Mouse (Mus musculus) megakaryocyte, embryonic 14.5 days (primary cell): ENCODE results near the gene Rad1.

Source experiments
- FLI1 ChIP-seq: IDR thresholded peaks from 2 replicates; pipeline ENCODE4 v1.6.1; 2012; ENCODE audit warnings: low read length, inconsistent platforms, mixed read lengths
- GATA1 ChIP-seq: IDR thresholded peaks from 3 replicates; pipeline ENCODE4 v1.6.1; 2012; ENCODE audit warnings: mixed read lengths, low read length, inconsistent platforms, borderline replicate concordance

- TF ChIP-seq GATA1 (no peak), FLI1 (no peak)
Measured at GRCm38 (mm10) chr15:10460986-10461385, 24.8 kb upstream of the Rad1 start.
